Mouse (Mus musculus): Measurements from ENCODE around the gene Hist2h2aa1. TPM values are rescaled to one million over a fixed set of nuclear protein-coding genes. Genes with fewer than 3 reads are reported as not detected.
A peak's percentile ranks its signal among the peaks of the same experiment; 100 is the strongest.
"Not testable (repeated sequence)": the region's sequence is repeated elsewhere in the genome, so short reads cannot be mapped to it uniquely, and the experiment has no call there.

The Hist2h2aa1 gene
- polyA plus RNA-seq, 1 experiment from 2014 or later, result 9.9 TPM

- 27% methylated on average over 7 of the region's 7 CpGs for WGBS
- no peaks in the 10 kb centered on the region for H3K36me3 ChIP-seq (ENCODE audit: control insufficient read depth, insufficient read depth, low read length)
- H3K4me1 ChIP-seq (ENCODE audit: control insufficient read depth, insufficient read depth, low read depth, low read length), result peaks cover 12% of the 10 kb centered on the region
- H3K9ac ChIP-seq (ENCODE audit: low read depth, low read length), result no peak overlapping the region
- H3K9me3 ChIP-seq (ENCODE audit: control insufficient read depth, low read length), result no peaks in the 10 kb centered on the region
- no peak for ATAC-seq
- H3K4me2 ChIP-seq (ENCODE audit: low read length), result peak overlapping the region; percentile 46
- no peaks in the 10 kb centered on the region for H3K27me3 ChIP-seq (replicated peaks; ENCODE audit: control insufficient read depth, insufficient read depth, low read length)
- H3K27ac ChIP-seq (ENCODE audit: low read depth, low read length), result no peak overlapping the region
- H3K4me3 ChIP-seq (ENCODE audit: low read length), result peak overlapping the region; percentile 28
These were observed 7.9 kb upstream of the Hist2h2aa1 start for GRCm38 (mm10) chr3:96237335-96237903.

GRCm38 (mm10) chr3:96237904-96238511 lies 7.3 kb upstream of the Hist2h2aa1 start:
- 0% methylated on average over 12 of the region's 12 CpGs for WGBS
- Histone ChIP-seq H3K4me1 (ENCODE audit: control insufficient read depth, insufficient read depth, low read depth, low read length) (peaks cover 12% of the 10 kb centered on the region), H3K4me2 (ENCODE audit: low read length) (peak overlapping the region; percentile 46), H3K27me3 (replicated peaks; ENCODE audit: control insufficient read depth, insufficient read depth, low read length) (no peaks in the 10 kb centered on the region), H3K27ac (ENCODE audit: low read depth, low read length) (no peak overlapping the region), H3K9ac (ENCODE audit: low read depth, low read length) (peak overlapping the region; percentile 30), H3K36me3 (ENCODE audit: control insufficient read depth, insufficient read depth, low read length) (no peaks in the 10 kb centered on the region), H3K4me3 (ENCODE audit: low read length) (peak overlapping the region; percentile 28), H3K9me3 (ENCODE audit: control insufficient read depth, low read length) (no peaks in the 10 kb centered on the region)
- no peak for ATAC-seq

- 0% methylated on average over 22 of the region's 68 CpGs for WGBS
- Histone ChIP-seq H3K4me2 (ENCODE audit: low read length) (peak within 1 kb of the TSS; percentile 46), H3K9ac (ENCODE audit: low read depth, low read length) (peak within 1 kb of the TSS; percentile 50), H3K4me1 (ENCODE audit: control insufficient read depth, insufficient read depth, low read depth, low read length) (peaks cover 13% of the 10 kb centered on the region), H3K4me3 (ENCODE audit: low read length) (peak within 1 kb of the TSS; percentile 34)
- H3K36me3 ChIP-seq (ENCODE audit: control insufficient read depth, insufficient read depth, low read length); H3K27me3 ChIP-seq (replicated peaks; ENCODE audit: control insufficient read depth, insufficient read depth, low read length); H3K9me3 ChIP-seq (ENCODE audit: control insufficient read depth, low read length); H3K27ac ChIP-seq (ENCODE audit: low read depth, low read length): not testable (repeated sequence)
- ATAC-seq, result peak; percentile 88
These were observed 6.1 kb upstream of the Hist2h2aa1 start, which contains the start of gene Hist2h3c2 for GRCm38 (mm10) chr3:96238954-96239793. Gene Hist2h3c2 (minus strand): TSS chr3:96239127.

GRCm38 (mm10) chr3:96239949-96240798 lies 5.1 kb upstream of the Hist2h2aa1 start, which contains the start of gene Hist2h2aa2:
Gene Hist2h2aa2 (minus strand): TSS chr3:96240276.
- Histone ChIP-seq H3K4me3 (ENCODE audit: low read length) (peak within 1 kb of the TSS; percentile 34), H3K4me2 (ENCODE audit: low read length) (peak within 1 kb of the TSS; percentile 52), H3K4me1 (ENCODE audit: control insufficient read depth, insufficient read depth, low read depth, low read length) (peaks cover 19% of the 10 kb centered on the region), H3K27ac (ENCODE audit: low read depth, low read length) (peak within 1 kb of the TSS; percentile 83), H3K9ac (ENCODE audit: low read depth, low read length) (peak within 1 kb of the TSS; percentile 50)
- H3K9me3 ChIP-seq (ENCODE audit: control insufficient read depth, low read length); H3K27me3 ChIP-seq (replicated peaks; ENCODE audit: control insufficient read depth, insufficient read depth, low read length); H3K36me3 ChIP-seq (ENCODE audit: control insufficient read depth, insufficient read depth, low read length): not testable (repeated sequence)
- 5% methylated on average over 20 of the region's 85 CpGs for WGBS
- peak; percentile 92 for ATAC-seq

GRCm38 (mm10) chr3:96240799-96241197 lies 4.5 kb upstream of the Hist2h2aa1 start:
- peaks cover 19% of the 10 kb centered on the region for H3K4me1 ChIP-seq (ENCODE audit: control insufficient read depth, insufficient read depth, low read depth, low read length)
- ATAC-seq, result no peak
- no peak overlapping the region; the same call in 1 of the 2 replicates for H3K4me3 ChIP-seq (ENCODE audit: low read length)
- no peaks in the 10 kb centered on the region for H3K36me3 ChIP-seq (ENCODE audit: control insufficient read depth, insufficient read depth, low read length)
- H3K27ac ChIP-seq (ENCODE audit: low read depth, low read length), result peak overlapping the region; percentile 83
- no peaks in the 10 kb centered on the region for H3K27me3 ChIP-seq (replicated peaks; ENCODE audit: control insufficient read depth, insufficient read depth, low read length)
- peak overlapping the region; percentile 52 for H3K4me2 ChIP-seq (ENCODE audit: low read length)
- no peaks in the 10 kb centered on the region for H3K9me3 ChIP-seq (ENCODE audit: control insufficient read depth, low read length)
- 77% methylated on average over 9 of the region's 9 CpGs for WGBS
- H3K9ac ChIP-seq (ENCODE audit: low read depth, low read length), result peak overlapping the region; percentile 45

GRCm38 (mm10) chr3:96243921-96244572 lies 1.2 kb upstream of the Hist2h2aa1 start:
- H3K4me2 ChIP-seq (ENCODE audit: low read length), result peak overlapping the region; percentile 67
- 0 out of 2 replicates have a peak overlapping the region, but pooled peaks have one; percentile 8 for H3K9ac ChIP-seq (ENCODE audit: low read depth, low read length)
- H3K4me3 ChIP-seq (ENCODE audit: low read length), result no peak overlapping the region
- no peak for ATAC-seq
- WGBS, result 85% methylated on average over 7 of the region's 7 CpGs
- H3K27ac ChIP-seq (ENCODE audit: low read depth, low read length), result 0 out of 2 replicates have a peak overlapping the region, but pooled peaks have one; percentile 23
- no peaks in the 10 kb centered on the region for H3K9me3 ChIP-seq (ENCODE audit: control insufficient read depth, low read length)
- H3K4me1 ChIP-seq (ENCODE audit: control insufficient read depth, insufficient read depth, low read depth, low read length), result peaks cover 14% of the 10 kb centered on the region
- no peaks in the 10 kb centered on the region for H3K36me3 ChIP-seq (ENCODE audit: control insufficient read depth, insufficient read depth, low read length)
- no peaks in the 10 kb centered on the region for H3K27me3 ChIP-seq (replicated peaks; ENCODE audit: control insufficient read depth, insufficient read depth, low read length)

- not testable (repeated sequence) for H3K27ac ChIP-seq (ENCODE audit: low read depth, low read length); H3K27me3 ChIP-seq (replicated peaks; ENCODE audit: control insufficient read depth, insufficient read depth, low read length); H3K9me3 ChIP-seq (ENCODE audit: control insufficient read depth, low read length); H3K36me3 ChIP-seq (ENCODE audit: control insufficient read depth, insufficient read depth, low read length); H3K9ac ChIP-seq (ENCODE audit: low read depth, low read length); ATAC-seq
- Histone ChIP-seq H3K4me1 (ENCODE audit: control insufficient read depth, insufficient read depth, low read depth, low read length) (peaks cover 11% of the 10 kb centered on the region), H3K4me3 (ENCODE audit: low read length) (peak overlapping the region; percentile 32), H3K4me2 (ENCODE audit: low read length) (peak overlapping the region; percentile 42)
- 0% methylated on average over 5 of the region's 21 CpGs for WGBS
These were observed 721 bp downstream of the Hist2h2aa1 start for GRCm38 (mm10) chr3:96246018-96246417.

- H3K36me3 ChIP-seq (ENCODE audit: control insufficient read depth, insufficient read depth, low read length); H3K9me3 ChIP-seq (ENCODE audit: control insufficient read depth, low read length); H3K27me3 ChIP-seq (replicated peaks; ENCODE audit: control insufficient read depth, insufficient read depth, low read length); H3K27ac ChIP-seq (ENCODE audit: low read depth, low read length): not testable (repeated sequence)
- 0% methylated on average over 4 of the region's 47 CpGs for WGBS
- H3K4me1 ChIP-seq (ENCODE audit: control insufficient read depth, insufficient read depth, low read depth, low read length), result peaks cover 11% of the 10 kb centered on the region
- H3K9ac ChIP-seq (ENCODE audit: low read depth, low read length), result peak within 1 kb of the TSS; percentile 27; the same call in 1 of the 2 replicates
- H3K4me3 ChIP-seq (ENCODE audit: low read length), result peak within 1 kb of the TSS; percentile 32
- H3K4me2 ChIP-seq (ENCODE audit: low read length), result peak within 1 kb of the TSS; percentile 49
- ATAC-seq, result peak; percentile 92
These were observed 1.1 kb downstream of the Hist2h2aa1 start, which contains the start of gene Hist2h3c1 for GRCm38 (mm10) chr3:96246427-96246856. Gene Hist2h3c1 (plus strand): TSS chr3:96246685.
